Mouse (Mus musculus): Measurements from ENCODE around the gene Slc43a3. TPM values are rescaled to one million over a fixed set of nuclear protein-coding genes. Genes with fewer than 3 reads are reported as not detected.

Slc43a3 gene
- 23.9 and 31.0 TPM in 2 replicates for polyA plus RNA-seq (2012; ENCODE audit: low replicate concordance)

DNA sequence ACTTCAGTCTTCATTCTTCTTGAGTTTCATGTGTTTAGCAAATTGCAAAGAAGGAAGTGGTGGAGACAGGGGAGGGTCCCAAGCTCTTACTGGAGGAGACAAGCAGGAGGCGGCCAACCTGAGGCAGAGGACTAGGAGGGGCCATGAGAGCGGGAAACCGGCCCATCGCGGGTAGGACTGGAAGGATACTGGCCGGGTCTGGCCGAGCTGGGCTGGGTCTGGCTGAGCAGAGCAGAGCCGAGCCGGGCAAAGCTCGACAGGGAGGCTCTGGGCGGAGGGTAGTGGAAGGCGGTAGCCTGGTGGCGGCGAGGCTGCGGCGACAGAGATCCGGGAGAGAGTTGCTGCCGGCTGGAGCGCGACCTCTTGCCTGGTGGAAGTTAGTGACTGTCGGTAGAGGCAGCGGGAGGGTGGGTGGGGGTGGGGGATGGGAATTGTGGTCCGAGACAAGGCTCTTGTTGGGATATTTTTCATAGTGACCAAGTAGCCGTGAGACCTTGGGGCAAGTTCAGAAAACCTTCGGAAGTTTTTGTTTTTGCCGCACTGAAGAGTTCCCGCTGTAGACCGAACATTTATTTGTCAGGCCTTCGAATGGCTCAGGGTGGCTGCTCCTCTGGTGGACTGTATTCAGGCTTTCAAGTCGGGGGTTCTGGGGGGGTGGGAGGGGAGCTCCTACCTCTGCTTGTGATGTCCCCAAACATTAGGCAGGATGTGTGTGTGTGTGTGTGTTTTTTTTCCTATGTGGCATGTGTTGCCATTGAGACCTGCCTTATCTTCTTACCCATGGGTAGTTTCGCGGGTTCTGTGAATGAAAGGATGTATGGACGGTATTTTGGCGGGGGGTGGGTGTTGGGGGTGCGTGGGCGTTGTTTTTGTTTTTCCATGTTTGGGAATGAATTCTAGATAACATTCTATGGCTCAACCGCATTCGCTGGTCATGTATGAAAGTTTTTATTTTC lies at the start of gene Slc43a3:
Slc43a3 (plus strand) TSS at position 106 of the 956 bp plus-strand sequence.

DNA sequence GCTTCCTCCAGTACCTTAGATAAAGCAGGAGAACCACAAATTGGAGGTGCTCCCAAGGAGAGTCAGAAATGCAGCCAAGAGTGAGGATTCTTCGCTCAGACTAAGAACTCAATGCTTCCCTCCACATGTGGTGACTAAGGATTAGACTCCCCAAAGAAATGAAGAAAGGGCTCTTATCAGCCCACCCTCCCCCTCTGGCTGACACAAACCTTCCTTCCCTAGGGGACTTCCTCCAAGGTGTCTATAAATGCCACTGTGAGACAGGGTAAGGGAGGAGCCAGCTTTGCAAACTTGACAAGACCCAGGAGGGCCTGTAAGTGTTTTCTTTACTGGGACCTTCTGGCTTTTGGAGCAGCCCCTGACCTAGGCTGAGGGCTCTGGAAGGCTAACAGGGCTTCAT lies 43.8 kb downstream of the Slc43a3 start, which contains the start of gene Prg2:
Prg2 (plus strand) TSS at position 274 of the 400 bp plus-strand sequence.

DNA sequence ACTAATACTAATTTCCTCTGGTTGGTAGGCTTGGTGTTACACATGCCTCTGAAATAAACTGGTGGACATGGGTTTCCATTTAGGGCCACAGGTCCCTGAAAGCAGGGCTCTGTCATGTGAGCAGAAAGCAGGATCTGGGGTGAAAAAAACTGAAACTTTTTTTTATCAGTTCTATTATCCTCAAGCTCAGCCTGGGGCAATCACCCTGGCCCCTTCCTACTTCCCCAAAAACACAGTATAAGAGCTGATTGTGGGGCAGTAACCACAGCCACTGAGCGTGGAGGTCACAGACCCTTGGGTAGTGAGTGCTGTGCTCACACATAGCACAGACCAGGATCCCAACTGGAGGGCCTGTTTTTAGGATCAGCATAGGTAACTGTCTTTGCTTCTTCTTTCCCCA lies 51.6 kb downstream of the Slc43a3 start, which contains the start of gene Prg3:
Prg3 (plus strand) TSS at position 286 of the 400 bp plus-strand sequence.

Other genes starting within 250 kb of the Slc43a3 start
- gene Zdhhc5, start 221.4 kb upstream of the Slc43a3 start, polyA plus RNA-seq (2012; ENCODE audit: low replicate concordance): 22.7 and 68.7 TPM in 2 replicates
- 0.41 and 0.85 TPM in 2 replicates for gene Clp1, start 209.2 kb upstream of the Slc43a3 start, polyA plus RNA-seq (2012; ENCODE audit: low replicate concordance)
- 191 and 216 TPM in 2 replicates for gene Ypel4, start 202.5 kb upstream of the Slc43a3 start, polyA plus RNA-seq (2012; ENCODE audit: low replicate concordance)
- gene Gm19426, start 192.9 kb upstream of the Slc43a3 start, polyA plus RNA-seq (2012; ENCODE audit: low replicate concordance): not detected in 2 replicates
- gene Serping1, start 161.1 kb upstream of the Slc43a3 start, polyA plus RNA-seq (2012; ENCODE audit: low replicate concordance): 2.8 TPM in 1 of 2 replicates, not detected in the other
- gene Ube2l6, start 137.8 kb upstream of the Slc43a3 start, polyA plus RNA-seq (2012; ENCODE audit: low replicate concordance): 3.3 and 20.8 TPM in 2 replicates
- not detected in 2 replicates for gene Smtnl1, start 113.9 kb upstream of the Slc43a3 start, polyA plus RNA-seq (2012; ENCODE audit: low replicate concordance)
- 2.3 and 7.3 TPM in 2 replicates for gene Timm10, start 109.6 kb upstream of the Slc43a3 start, polyA plus RNA-seq (2012; ENCODE audit: low replicate concordance)
- gene Slc43a1, start 97.7 kb upstream of the Slc43a3 start, polyA plus RNA-seq (2012; ENCODE audit: low replicate concordance): 52.4 and 120 TPM in 2 replicates
- gene Rtn4rl2, start 49.9 kb upstream of the Slc43a3 start, polyA plus RNA-seq (2012; ENCODE audit: low replicate concordance): 3.3 and 4.7 TPM in 2 replicates
- gene Prg2, start 43.9 kb downstream of the Slc43a3 start, polyA plus RNA-seq (2012; ENCODE audit: low replicate concordance): not detected in 2 replicates
- gene Prg3, start 51.6 kb downstream of the Slc43a3 start, polyA plus RNA-seq (2012; ENCODE audit: low replicate concordance): 0.61 TPM in 1 of 2 replicates, not detected in the other
- gene Ssrp1, start 100.7 kb downstream of the Slc43a3 start, polyA plus RNA-seq (2012; ENCODE audit: low replicate concordance): 34.2 and 67.2 TPM in 2 replicates
- gene P2rx3, start 100.9 kb downstream of the Slc43a3 start, polyA plus RNA-seq (2012; ENCODE audit: low replicate concordance): not detected in 2 replicates
- gene Tnks1bp1, start 111.4 kb downstream of the Slc43a3 start, polyA plus RNA-seq (2012; ENCODE audit: low replicate concordance): 7.2 and 11.3 TPM in 2 replicates
- 0.05 and 0.16 TPM in 2 replicates for gene Aplnr, start 199.6 kb downstream of the Slc43a3 start, polyA plus RNA-seq (2012; ENCODE audit: low replicate concordance)